Mouse (Mus musculus) cortical plate, adult 2 months (tissue): Measurements from ENCODE around the gene Rab11fip4. TPM values are rescaled to one million over a fixed set of nuclear protein-coding genes. Genes with fewer than 3 reads are reported as not detected.

Experiments
- H3K27ac ChIP-seq: fragments of 200-500 bp; 2 replicates; pipeline ENCODE4 v1.5.1; 2012; ENCODE audit warnings: low read length, control low read depth, inconsistent platforms; ENCODE audit not compliant: insufficient read depth
- H3K4me1 ChIP-seq: fragments of 200-500 bp; 2 replicates; pipeline ENCODE4 v1.6.1; 2011; ENCODE audit warnings: low read length; ENCODE audit not compliant: control insufficient read depth, insufficient read depth
- H3K4me3 ChIP-seq: fragments of 200-500 bp; 2 replicates; pipeline ENCODE4 v1.5.1; 2011; ENCODE audit warnings: mild to moderate bottlenecking, low read length, control low read depth; ENCODE audit not compliant: insufficient read depth
- CTCF ChIP-seq: fragments of 200-500 bp; IDR thresholded peaks from 2 replicates; pipeline ENCODE4 v1.5.1; 2011; ENCODE audit warnings: mild to moderate bottlenecking, control low read depth, low read length; ENCODE audit not compliant: insufficient read depth; ENCODE audit errors: extremely low read depth
- POLR2A ChIP-seq: fragments of 200-500 bp; IDR thresholded peaks from 2 replicates; pipeline ENCODE4 v1.6.1; 2011; ENCODE audit warnings: mild to moderate bottlenecking, low read length, control low read depth; ENCODE audit not compliant: insufficient read depth; ENCODE audit errors: extremely low read depth
- polyA plus RNA-seq: library from polyadenylated mRNA; depleted of rRNA; stranded (reverse); fragments of >200 nt; gene quantifications from 2 replicates; pipeline ENCODE4 v1.2.3, GENCODE M21; 2012

Rab11fip4 gene
- polyA plus RNA-seq, 1 experiment = 135 TPM

DNA sequence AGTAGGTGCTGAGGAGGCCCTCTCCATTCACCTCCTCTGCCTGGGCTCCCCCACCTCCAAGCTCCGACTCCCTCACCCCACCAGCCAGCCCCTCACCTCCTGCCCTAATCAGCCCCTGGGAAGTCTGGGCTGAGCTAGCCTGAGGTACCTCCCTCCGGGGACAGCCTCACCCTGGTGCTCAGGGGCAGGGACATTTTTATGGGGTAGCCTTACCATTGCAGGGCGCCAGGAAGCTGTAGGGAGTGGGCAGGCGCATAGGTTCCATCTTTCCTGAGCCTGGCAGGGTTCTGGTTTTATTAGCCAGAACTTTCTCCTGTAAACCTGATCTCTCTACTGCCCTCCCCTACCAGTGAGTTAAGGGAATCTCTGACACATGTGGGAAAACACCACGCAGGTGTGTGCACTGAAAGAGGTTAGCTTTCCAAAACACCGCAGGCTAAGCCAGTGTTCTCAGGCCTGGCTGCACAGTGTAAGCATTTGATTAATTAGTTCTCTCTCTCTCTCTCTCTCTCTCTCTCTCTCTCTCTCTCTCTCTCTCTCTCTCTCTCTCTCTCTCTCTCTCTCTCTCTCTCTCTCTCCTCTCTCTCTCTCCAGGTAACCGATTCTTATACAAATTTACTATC is 38.9 kb downstream of the Rab11fip4 start:
- H3K27ac ChIP-seq = no peak overlapping the region
- TF ChIP-seq CTCF (no peak), POLR2A (no peak)

DNA sequence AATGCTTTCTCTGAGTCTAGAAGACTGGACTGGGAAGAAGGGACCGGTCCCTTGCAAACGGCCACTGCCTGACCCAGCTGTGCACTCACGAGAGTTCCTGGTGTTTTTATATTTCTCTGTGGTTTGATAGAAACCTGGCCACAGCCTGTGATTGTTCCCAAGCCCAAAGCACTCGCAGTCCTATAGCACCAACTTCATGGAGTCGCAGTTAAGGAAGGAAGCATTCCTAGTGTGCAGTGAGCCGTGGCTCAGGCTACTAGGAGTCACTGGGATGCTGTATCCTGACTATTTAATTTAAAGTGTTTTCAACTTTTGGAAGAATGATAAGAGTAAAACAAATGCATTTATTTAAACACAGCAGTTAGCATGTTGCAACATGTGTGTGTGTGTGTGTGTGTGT is 39.5 kb downstream of the Rab11fip4 start:
- Histone ChIP-seq H3K4me3 (no peak overlapping the region), H3K27ac (no peak overlapping the region), H3K4me1 (no peaks in the 10 kb centered on the region)
- TF ChIP-seq CTCF = no peak

More for the DNA sequence above, 38.9 kb downstream of the Rab11fip4 start:
- Histone ChIP-seq H3K4me3 (no peak overlapping the region), H3K4me1 (0 out of 2 replicates have a peak, but pooled peaks cover 1% of the 10 kb centered on the region)

DNA sequence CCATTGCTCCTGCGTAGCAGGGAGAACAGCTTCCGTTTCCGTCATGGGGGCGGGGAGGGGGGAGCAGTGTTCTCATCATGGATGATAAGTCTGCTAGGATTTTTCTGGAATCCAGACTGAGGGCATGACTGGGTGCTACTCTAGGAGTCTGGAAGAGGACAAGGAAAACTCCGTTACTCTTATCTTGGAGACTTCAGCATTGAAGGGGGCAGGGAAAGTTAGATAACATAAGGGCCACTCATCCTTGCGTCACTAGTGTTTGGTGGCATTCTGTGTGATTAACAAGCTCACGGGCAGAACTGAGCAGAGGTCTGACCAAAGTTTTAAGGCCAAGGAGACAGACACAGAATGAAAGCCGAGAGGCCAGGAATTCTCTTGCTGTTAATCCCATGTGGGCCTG is 42.4 kb downstream of the Rab11fip4 start:
- Histone ChIP-seq H3K27ac (no peak overlapping the region), H3K4me1 (no peaks in the 10 kb centered on the region), H3K4me3 (no peak overlapping the region)
- TF ChIP-seq POLR2A (no peak), CTCF (no peak)

DNA sequence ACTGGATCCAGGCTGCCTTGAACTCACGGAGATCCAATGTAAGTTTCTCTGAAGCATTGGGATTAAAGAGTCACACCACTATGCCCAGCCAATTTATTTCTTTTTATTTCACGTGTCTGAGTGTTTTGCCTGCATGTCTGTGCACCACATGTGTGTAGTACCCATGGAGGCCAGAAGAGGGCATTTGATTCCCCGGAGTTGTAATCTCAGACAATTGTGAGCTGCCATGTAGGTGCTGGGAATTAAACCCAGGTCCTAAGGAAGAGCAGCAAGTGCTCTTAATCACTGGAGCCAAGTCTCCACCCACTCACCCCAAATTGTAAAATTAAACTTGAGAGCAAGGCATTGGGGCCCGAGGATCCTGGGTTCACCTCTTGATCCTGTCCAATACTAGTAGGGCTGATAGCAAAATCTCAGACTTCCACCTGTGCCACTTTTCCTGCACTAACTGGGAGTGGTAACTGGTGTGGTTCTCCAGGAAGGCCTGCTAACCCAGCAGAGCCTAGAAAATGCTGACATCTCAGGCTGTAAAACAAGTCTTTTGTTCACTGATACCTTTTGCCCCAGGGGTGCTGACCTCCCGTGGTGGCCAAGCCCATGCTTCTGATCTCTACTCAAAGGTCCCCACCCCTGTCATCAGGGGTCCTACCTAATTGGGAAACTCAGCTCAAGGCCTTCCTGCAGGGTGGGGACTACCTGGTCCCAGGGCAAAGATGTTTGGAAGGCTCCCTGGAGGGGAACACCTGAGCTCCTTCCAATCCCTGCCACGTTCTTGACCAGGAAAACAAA is 44.8 kb downstream of the Rab11fip4 start:
- Histone ChIP-seq H3K4me1 (no peaks in the 10 kb centered on the region), H3K4me3 (no peak overlapping the region), H3K27ac (no peak overlapping the region)
- TF ChIP-seq POLR2A (no peak), CTCF (no peak)

DNA sequence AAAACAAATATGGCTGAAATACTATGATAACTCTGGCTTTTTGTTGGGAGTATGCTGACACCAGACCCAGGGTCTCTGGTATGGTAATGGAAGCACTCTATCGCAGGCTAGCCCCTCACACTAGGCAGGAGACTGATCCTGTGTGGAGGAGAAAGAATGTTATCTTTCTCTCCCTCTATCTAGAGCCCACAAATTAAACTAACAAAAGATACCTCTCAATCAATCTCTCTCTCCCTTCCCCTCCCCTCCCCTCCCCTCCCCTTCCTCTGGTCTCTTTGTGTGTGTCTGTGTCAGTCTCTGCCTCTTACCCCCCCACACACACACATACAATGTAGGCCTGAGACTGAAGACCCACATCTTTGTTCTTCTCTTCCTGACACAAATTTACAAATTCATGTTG is 45.5 kb downstream of the Rab11fip4 start:
- no peak overlapping the region for H3K4me3 ChIP-seq

DNA sequence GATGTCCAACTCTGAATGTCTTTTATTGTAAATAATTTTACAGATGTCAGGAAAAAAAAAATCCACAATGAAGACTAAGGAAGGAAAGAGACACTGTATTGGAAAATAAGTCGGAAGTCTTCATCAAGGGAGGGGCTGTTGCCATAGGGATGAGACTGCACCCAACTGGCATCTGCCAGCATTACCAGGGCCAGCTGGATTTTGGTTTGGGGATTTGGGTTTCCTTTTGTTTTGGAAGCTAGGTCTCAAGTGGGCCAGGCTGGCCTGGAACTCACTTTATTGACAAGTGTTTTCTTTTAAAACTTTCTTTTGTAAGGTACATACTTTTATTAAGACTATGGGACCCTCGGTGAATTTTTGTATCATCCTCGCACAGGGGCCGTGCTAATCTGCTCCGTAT is 47.7 kb downstream of the Rab11fip4 start:
- Histone ChIP-seq H3K27ac (no peak overlapping the region), H3K4me1 (no peaks in the 10 kb centered on the region), H3K4me3 (no peak overlapping the region)
- TF ChIP-seq POLR2A = no peak
- TF ChIP-seq CTCF = no peak

More for the DNA sequence above, 45.5 kb downstream of the Rab11fip4 start:
- TF ChIP-seq CTCF = no peak
- TF ChIP-seq POLR2A = no peak
- Histone ChIP-seq H3K27ac (no peak overlapping the region), H3K4me1 (no peaks in the 10 kb centered on the region)

DNA sequence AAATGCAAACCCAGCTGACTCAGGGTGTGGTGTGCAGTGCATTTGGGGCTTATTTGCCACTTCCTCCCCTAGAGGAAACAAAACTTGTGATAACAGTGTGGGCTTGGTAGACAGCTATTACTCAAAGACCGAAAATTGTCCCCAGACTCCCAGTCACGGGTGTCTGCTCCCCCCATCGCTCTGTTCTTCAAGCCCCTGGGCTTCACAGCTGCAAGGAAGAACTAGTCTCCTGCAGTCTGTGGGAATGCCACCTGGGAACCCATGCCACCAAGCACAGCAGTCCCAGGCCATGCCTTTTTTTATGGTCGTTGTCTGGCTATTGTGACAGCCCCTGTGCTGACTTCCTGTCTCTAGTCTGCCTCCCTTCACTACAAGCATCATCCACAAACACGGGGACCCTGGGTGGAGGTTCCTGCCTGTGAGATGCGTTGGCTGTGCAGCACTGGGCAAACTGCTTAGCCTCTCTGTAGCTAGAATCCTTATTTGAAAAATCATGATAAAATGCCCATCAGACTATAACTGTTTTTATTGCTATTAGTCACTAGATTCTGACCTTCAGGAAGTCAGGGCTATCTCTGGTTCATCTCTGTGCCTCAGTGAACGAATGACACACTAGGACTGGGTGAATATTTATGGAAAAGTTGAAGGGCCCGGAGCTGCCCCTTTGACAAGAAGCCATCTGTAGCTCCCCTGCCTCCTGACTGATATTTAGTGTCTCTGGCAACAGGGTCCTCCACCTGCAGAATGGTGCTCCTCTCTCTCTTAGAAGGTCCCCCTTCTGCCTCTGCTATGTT is 50.1 kb downstream of the Rab11fip4 start:
- no peak overlapping the region for H3K27ac ChIP-seq
- H3K4me1 ChIP-seq = peaks cover 7% of the 10 kb centered on the region; the same call in 1 of the 2 replicates
- no peak overlapping the region for H3K4me3 ChIP-seq
- TF ChIP-seq CTCF (no peak), POLR2A (no peak)

DNA sequence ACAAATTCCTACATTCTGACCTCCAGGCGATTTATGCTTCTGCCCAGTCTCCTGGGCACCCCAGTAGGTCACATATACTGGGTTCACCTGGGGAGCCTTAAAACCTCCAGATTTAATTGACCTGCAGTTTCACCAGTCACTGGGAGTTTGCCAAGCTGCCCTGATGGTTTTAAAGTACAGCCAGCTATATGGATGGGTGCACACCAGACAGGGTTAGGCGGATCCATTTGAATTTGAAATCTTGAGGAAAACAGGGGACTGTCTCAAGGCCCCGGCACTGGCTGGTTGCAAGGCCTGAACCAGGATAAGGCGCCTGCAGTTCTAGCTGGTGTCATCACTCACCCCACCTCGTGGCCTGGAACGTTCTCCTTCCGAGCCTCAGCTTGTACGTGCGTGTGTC is 52.7 kb downstream of the Rab11fip4 start:
- no peak overlapping the region for H3K4me3 ChIP-seq
- TF ChIP-seq CTCF (no peak), POLR2A (no peak)
- no peak overlapping the region for H3K27ac ChIP-seq
- H3K4me1 ChIP-seq = peaks cover 9% of the 10 kb centered on the region; the same call in 1 of the 2 replicates

DNA sequence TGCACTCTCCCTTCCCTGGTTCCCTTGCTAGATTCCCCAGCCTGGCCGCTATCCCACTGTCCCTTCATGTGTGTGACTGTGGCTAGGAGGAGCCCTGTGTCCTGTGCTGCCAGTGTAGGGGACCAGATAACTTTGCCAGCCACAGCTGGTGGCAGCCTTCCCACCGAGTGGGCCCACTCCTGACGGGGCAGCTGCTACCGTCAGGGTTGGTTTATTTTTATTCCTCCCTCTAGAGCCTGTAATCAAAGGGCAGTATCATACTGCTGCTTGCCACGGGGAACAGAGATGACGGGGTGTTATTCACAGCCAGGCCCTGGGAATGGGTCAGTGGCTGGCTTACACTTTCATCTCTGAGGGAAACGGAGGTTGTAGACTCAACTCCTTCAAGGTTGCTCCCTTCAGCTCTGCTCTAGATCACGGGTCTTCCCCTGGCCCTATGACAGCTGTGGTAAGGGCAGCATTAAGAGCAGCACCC is 53.7 kb downstream of the Rab11fip4 start:
- H3K4me3 ChIP-seq = no peak overlapping the region
- H3K27ac ChIP-seq = no peak overlapping the region
- peaks cover 9% of the 10 kb centered on the region for H3K4me1 ChIP-seq
- TF ChIP-seq POLR2A (no peak), CTCF (no peak)

DNA sequence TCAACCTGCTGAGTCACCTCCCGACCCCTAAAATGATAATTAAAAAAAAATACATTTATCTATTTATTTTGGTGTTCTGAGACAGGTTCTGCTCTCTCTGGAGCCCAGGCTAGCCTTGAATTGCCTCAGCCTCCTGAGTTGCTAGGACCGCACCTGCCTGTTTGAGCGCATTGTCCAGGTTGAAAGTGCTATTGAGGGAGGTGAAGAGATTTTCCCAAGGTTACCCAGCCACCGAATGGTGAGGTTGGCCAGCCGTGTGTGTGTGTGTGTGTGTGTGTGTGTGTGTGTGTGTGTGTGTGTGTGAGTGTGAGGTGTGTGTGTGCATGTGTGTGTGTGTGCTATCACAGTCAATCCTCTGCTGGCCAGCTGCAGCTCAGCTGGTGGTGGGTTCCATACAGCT is 55.0 kb downstream of the Rab11fip4 start:
- no peak for TF ChIP-seq POLR2A
- no peak for TF ChIP-seq CTCF
- Histone ChIP-seq H3K4me3 (no peak overlapping the region), H3K27ac (peak overlapping the region; percentile 24; the same call in 1 of the 2 replicates), H3K4me1 (peaks cover 12% of the 10 kb centered on the region)
